Mouse (Mus musculus): ENCODE measurements around the gene Olfr1408. TPM values are rescaled to one million over a fixed set of nuclear protein-coding genes. Genes with fewer than 3 reads are reported as not detected.

Gene Olfr1408
- polyA plus RNA-seq (2012), result not detected in 2 replicates

GRCm38 (mm10) chr1:173137274-173137673 lies at the start of gene Olfr1408:
Gene Olfr1408 (minus strand): TSS chr1:173137374.
- no peak for TF ChIP-seq GATA1 (IDR thresholded peaks at IDR 0.05; ENCODE audit: low read length)

GRCm38 (mm10) chr1:173174154-173174842 lies 37.1 kb upstream of the Olfr1408 start:
- TF ChIP-seq GATA1 (IDR thresholded peaks at IDR 0.05; ENCODE audit: low read length), result no peak

Other genes with a start within 250 kb of the Olfr1408 start
- gene Apcs, start 242.3 kb downstream of the Olfr1408 start, polyA plus RNA-seq (2012), result not detected in 2 replicates
- gene Olfr16, start 187.0 kb downstream of the Olfr1408 start, polyA plus RNA-seq (2012), result not detected in 2 replicates
- not detected in 2 replicates for gene Olfr1406, start 53.3 kb upstream of the Olfr1408 start, polyA plus RNA-seq (2012)
- gene Olfr218, start 60.4 kb upstream of the Olfr1408 start, polyA plus RNA-seq (2012), result not detected in 2 replicates
- gene Olfr1404, start 75.0 kb upstream of the Olfr1408 start, polyA plus RNA-seq (2012), result not detected in 2 replicates
- not detected in 2 replicates for gene Fcer1a, start 89.8 kb upstream of the Olfr1408 start, polyA plus RNA-seq (2012)
- not detected in 2 replicates for gene Olfr418, start 128.6 kb upstream of the Olfr1408 start, polyA plus RNA-seq (2012)
- not detected in 2 replicates for gene Mptx2, start 140.4 kb upstream of the Olfr1408 start, polyA plus RNA-seq (2012)
- not detected in 2 replicates for gene Ackr1, start 196.4 kb upstream of the Olfr1408 start, polyA plus RNA-seq (2012)
- gene Aim2, start 213.5 kb upstream of the Olfr1408 start, polyA plus RNA-seq (2012), result not detected in 2 replicates
- gene Cadm3, start 230.3 kb upstream of the Olfr1408 start, polyA plus RNA-seq (2012), result not detected in 2 replicates